Mouse (Mus musculus) heart, postnatal 36 days (tissue): Measurements from ENCODE around the gene Tnni1. TPM values are rescaled to one million over a fixed set of nuclear protein-coding genes. Genes with fewer than 3 reads are reported as not detected.

Source experiments
- DNase-seq, 2 experiments: peaks; one replicate each; pipeline ENCODE4 v3.0.0; 2021 to 2022
- intact Hi-C: fragments of 180-260 bp; cut with DNase I; formaldehyde crosslinking; loops from one replicate; pipeline ENCODE4 v1.15.1; 2025
- total RNA-seq, 2 experiments: library from RNA; stranded (reverse); gene quantifications; 2 replicates each; pipeline ENCODE4 v1.2.3; 2021

The Tnni1 gene
- total RNA-seq, 2 experiments from 2014 or later = 1.0 to 1.4 TPM

GRCm38 (mm10) chr1:135765645-135766591 is 13.3 kb upstream of the Tnni1 start, which contains the start of gene Phlda3:
Gene Phlda3, plus strand, starts transcription at chr1:135766119.
- intact Hi-C loops = loop anchor here (1.0 to 2.0 kb wide), 2 partner anchors 13 to 15 kb away; no protein-coding TSS in a partner anchor

GRCm38 (mm10) chr1:135766592-135767306 is 12.5 kb upstream of the Tnni1 start:
- no peak for DNase-seq
- intact Hi-C loops = loop anchor here (1.0 to 2.0 kb wide), 2 partner anchors 13 to 14 kb away; no protein-coding TSS in a partner anchor

More at GRCm38 (mm10) chr1:135765645-135766591, 13.3 kb upstream of the Tnni1 start, which contains the start of gene Phlda3:
- DNase-seq = peak; percentile 81 to 85

GRCm38 (mm10) chr1:135767324-135767890 is 11.8 kb upstream of the Tnni1 start:
- DNase-seq = no peak
- intact Hi-C loops = loop anchor here (2.0 kb wide), 1 partner anchor 13 kb away; no protein-coding TSS in a partner anchor

GRCm38 (mm10) chr1:135768400-135768799 is 10.8 kb upstream of the Tnni1 start:
- intact Hi-C loops = no loop called here
- no peak for DNase-seq

- intact Hi-C loops = no loop called here
Observed at GRCm38 (mm10) chr1:135770237-135770636, 9.0 kb upstream of the Tnni1 start.

GRCm38 (mm10) chr1:135770896-135771572 is 8.2 kb upstream of the Tnni1 start:
- peak in 1 of 2 experiments; percentile 47 for DNase-seq
- intact Hi-C loops = no loop called here

More at GRCm38 (mm10) chr1:135770237-135770636, 9.0 kb upstream of the Tnni1 start:
- DNase-seq = no peak

- intact Hi-C loops = no loop called here
- no peak for DNase-seq
Observed at GRCm38 (mm10) chr1:135771573-135771970, 7.7 kb upstream of the Tnni1 start.

- DNase-seq = no peak
- intact Hi-C loops = no loop called here
Observed at GRCm38 (mm10) chr1:135776596-135776995, 2.6 kb upstream of the Tnni1 start.

GRCm38 (mm10) chr1:135777046-135777445 is 2.2 kb upstream of the Tnni1 start:
- intact Hi-C loops = no loop called here
- no peak for DNase-seq

- DNase-seq = no peak
- intact Hi-C loops = loop anchor here (1.0 to 2.0 kb wide), 3 partner anchors 14 to 61 kb away; partner anchors contain the start of gene Phlda3
Observed at GRCm38 (mm10) chr1:135780649-135781048, 1.4 kb downstream of the Tnni1 start.

- intact Hi-C loops = loop anchor here (1.0 to 2.0 kb wide), 3 partner anchors 14 to 62 kb away; partner anchors contain the start of gene Phlda3
- DNase-seq = peak; percentile 83 to 85
Observed at GRCm38 (mm10) chr1:135781220-135781619, 2.0 kb downstream of the Tnni1 start.

GRCm38 (mm10) chr1:135782816-135783215 is 3.6 kb downstream of the Tnni1 start:
- intact Hi-C loops = no loop called here
- DNase-seq = no peak

- intact Hi-C loops = no loop called here
- DNase-seq = peak; percentile 69 to 80
Observed at GRCm38 (mm10) chr1:135787799-135788198, 8.6 kb downstream of the Tnni1 start.

GRCm38 (mm10) chr1:135788708-135789107 is 9.5 kb downstream of the Tnni1 start:
- peak in 1 of 2 experiments; percentile 36 for DNase-seq
- intact Hi-C loops = no loop called here

GRCm38 (mm10) chr1:135789815-135790214 is 10.6 kb downstream of the Tnni1 start:
- DNase-seq = peak; percentile 76 to 82
- intact Hi-C loops = no loop called here

- intact Hi-C loops = no loop called here
Observed at GRCm38 (mm10) chr1:135792143-135792939, 13.1 kb downstream of the Tnni1 start.

GRCm38 (mm10) chr1:135793370-135794215 is 14.4 kb downstream of the Tnni1 start:
- DNase-seq = no peak
- intact Hi-C loops = no loop called here

More at GRCm38 (mm10) chr1:135792143-135792939, 13.1 kb downstream of the Tnni1 start:
- no peak for DNase-seq
